Mouse (Mus musculus): Measurements from ENCODE around the gene Cyth3. TPM values are rescaled to one million over a fixed set of nuclear protein-coding genes. Genes with fewer than 3 reads are reported as not detected.

The Cyth3 gene
- polyA plus RNA-seq (2014; fragmentation: Nextera tagmentation; extraction: Ambion mirVana) = 62.8 and 64.5 TPM in 2 replicates

GRCm38 (mm10) chr5:143621893-143622622, at the start of gene Cyth3:
Gene Cyth3 (plus strand): TSS chr5:143622447.
- H3K36me3 ChIP-seq (ENCODE audit: control insufficient read depth, insufficient read depth, low read length) = no peaks in the 10 kb centered on the region
- DNase-seq (ENCODE audit: low spot score) = peak; percentile 97
- H3K4me3 ChIP-seq (ENCODE audit: low read depth, low read length) = peak within 1 kb of the TSS; percentile 91
- peak within 1 kb of the TSS; percentile 93 for H3K9ac ChIP-seq (ENCODE audit: low read depth, low read length)
- H3K4me1 ChIP-seq (replicated peaks; ENCODE audit: control insufficient read depth, insufficient read depth, low read length) = peaks cover 34% of the 10 kb centered on the region
- peak; percentile 84 for ATAC-seq (replicated peaks; ENCODE audit: low FRiP score)
- peak within 1 kb of the TSS; percentile 85 for H3K4me2 ChIP-seq
- WGBS = 7% methylated on average over 46 of the region's 46 CpGs
- H3K27ac ChIP-seq (ENCODE audit: low read depth, low read length) = peak within 1 kb of the TSS; percentile 88
- no peaks in the 10 kb centered on the region for H3K9me3 ChIP-seq (ENCODE audit: control insufficient read depth, low read length)
- H3K27me3 ChIP-seq (replicated peaks; ENCODE audit: control insufficient read depth, insufficient read depth, low read length) = no peaks in the 10 kb centered on the region

- Histone ChIP-seq H3K27ac (ENCODE audit: low read depth, low read length) (no peak overlapping the region), H3K4me3 (ENCODE audit: low read depth, low read length) (no peak overlapping the region), H3K4me1 (replicated peaks; ENCODE audit: control insufficient read depth, insufficient read depth, low read length) (no peaks in the 10 kb centered on the region), H3K9me3 (ENCODE audit: control insufficient read depth, low read length) (no peaks in the 10 kb centered on the region), H3K36me3 (ENCODE audit: control insufficient read depth, insufficient read depth, low read length) (no peaks in the 10 kb centered on the region), H3K27me3 (replicated peaks; ENCODE audit: control insufficient read depth, insufficient read depth, low read length) (no peaks in the 10 kb centered on the region), H3K9ac (ENCODE audit: low read depth, low read length) (no peak overlapping the region), H3K4me2 (no peak overlapping the region)
- ATAC-seq (replicated peaks; ENCODE audit: low FRiP score) (no peak), DNase-seq (ENCODE audit: low spot score) (no peak)
- WGBS = 85% methylated on average over 4 of the region's 4 CpGs
Measured at GRCm38 (mm10) chr5:143573067-143573466, 49.2 kb upstream of the Cyth3 start.

- H3K36me3 ChIP-seq (ENCODE audit: control insufficient read depth, insufficient read depth, low read length) = no peaks in the 10 kb centered on the region
- H3K9ac ChIP-seq (ENCODE audit: low read depth, low read length) = no peak overlapping the region
- H3K4me2 ChIP-seq = no peak overlapping the region
- no peak for DNase-seq (ENCODE audit: low spot score)
- H3K9me3 ChIP-seq (ENCODE audit: control insufficient read depth, low read length) = no peaks in the 10 kb centered on the region
- H3K27me3 ChIP-seq (replicated peaks; ENCODE audit: control insufficient read depth, insufficient read depth, low read length) = no peaks in the 10 kb centered on the region
- H3K27ac ChIP-seq (ENCODE audit: low read depth, low read length) = no peak overlapping the region
- no peak for ATAC-seq (replicated peaks; ENCODE audit: low FRiP score)
- H3K4me3 ChIP-seq (ENCODE audit: low read depth, low read length) = no peak overlapping the region
- H3K4me1 ChIP-seq (replicated peaks; ENCODE audit: control insufficient read depth, insufficient read depth, low read length) = no peaks in the 10 kb centered on the region
- WGBS = 75% methylated on average over 19 of the region's 19 CpGs
Measured at GRCm38 (mm10) chr5:143574261-143575178, 47.7 kb upstream of the Cyth3 start.

DNA sequence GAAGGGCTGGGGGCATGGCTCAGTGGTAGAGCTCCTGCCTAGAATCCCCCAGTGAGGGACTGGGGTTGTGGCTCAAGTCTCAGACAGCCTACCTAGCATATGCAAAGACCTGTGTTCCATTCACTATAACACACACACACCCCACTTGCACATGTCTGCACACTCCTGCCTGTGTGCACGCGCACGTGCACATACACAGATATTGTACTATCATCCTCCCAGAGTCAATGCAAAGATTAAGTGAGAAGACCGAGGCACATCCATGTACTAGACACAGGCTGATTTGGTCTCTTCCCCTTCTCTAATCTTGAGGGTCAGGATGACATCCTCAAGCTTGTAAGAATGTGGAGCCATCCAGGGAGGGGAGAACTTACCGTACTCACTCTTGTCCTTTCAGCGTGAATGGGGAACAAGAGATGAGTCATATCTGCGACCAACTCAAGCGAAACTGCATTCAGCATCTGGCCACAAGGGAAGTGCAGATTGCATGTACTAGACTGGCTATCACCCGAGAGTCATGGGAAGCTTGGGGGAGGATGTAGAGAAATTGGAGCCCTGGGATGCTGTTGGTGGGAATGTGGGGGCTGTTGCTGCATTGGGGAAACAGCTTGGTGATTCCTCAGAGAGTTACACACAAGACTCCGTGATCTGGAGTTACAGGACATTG, 42.6 kb upstream of the Cyth3 start:
- no peaks in the 10 kb centered on the region for H3K4me1 ChIP-seq (replicated peaks; ENCODE audit: control insufficient read depth, insufficient read depth, low read length)
- no peak overlapping the region for H3K9ac ChIP-seq (ENCODE audit: low read depth, low read length)
- DNase-seq (ENCODE audit: low spot score) = no peak
- no peaks in the 10 kb centered on the region for H3K36me3 ChIP-seq (ENCODE audit: control insufficient read depth, insufficient read depth, low read length)
- no peak overlapping the region for H3K27ac ChIP-seq (ENCODE audit: low read depth, low read length)
- no peaks in the 10 kb centered on the region for H3K27me3 ChIP-seq (replicated peaks; ENCODE audit: control insufficient read depth, insufficient read depth, low read length)
- no peak overlapping the region for H3K4me2 ChIP-seq
- H3K9me3 ChIP-seq (ENCODE audit: control insufficient read depth, low read length) = no peaks in the 10 kb centered on the region
- ATAC-seq (replicated peaks; ENCODE audit: low FRiP score) = no peak
- 57% methylated on average over 10 of the region's 10 CpGs for WGBS
- H3K4me3 ChIP-seq (ENCODE audit: low read depth, low read length) = no peak overlapping the region

- Histone ChIP-seq H3K9me3 (ENCODE audit: control insufficient read depth, low read length) (no peaks in the 10 kb centered on the region), H3K4me1 (replicated peaks; ENCODE audit: control insufficient read depth, insufficient read depth, low read length) (no peaks in the 10 kb centered on the region), H3K4me3 (ENCODE audit: low read depth, low read length) (no peak overlapping the region), H3K4me2 (no peak overlapping the region), H3K36me3 (ENCODE audit: control insufficient read depth, insufficient read depth, low read length) (no peaks in the 10 kb centered on the region), H3K27ac (ENCODE audit: low read depth, low read length) (no peak overlapping the region), H3K27me3 (replicated peaks; ENCODE audit: control insufficient read depth, insufficient read depth, low read length) (no peaks in the 10 kb centered on the region), H3K9ac (ENCODE audit: low read depth, low read length) (no peak overlapping the region)
- ATAC-seq (replicated peaks; ENCODE audit: low FRiP score) = no peak
- 89% methylated on average over 2 of the region's 2 CpGs for WGBS
- DNase-seq (ENCODE audit: low spot score) = no peak
Measured at GRCm38 (mm10) chr5:143580982-143581381, 41.3 kb upstream of the Cyth3 start.

GRCm38 (mm10) chr5:143581874-143582273, 40.4 kb upstream of the Cyth3 start:
- Histone ChIP-seq H3K4me3 (ENCODE audit: low read depth, low read length) (no peak overlapping the region), H3K9me3 (ENCODE audit: control insufficient read depth, low read length) (no peaks in the 10 kb centered on the region), H3K4me1 (replicated peaks; ENCODE audit: control insufficient read depth, insufficient read depth, low read length) (no peaks in the 10 kb centered on the region), H3K4me2 (no peak overlapping the region), H3K9ac (ENCODE audit: low read depth, low read length) (no peak overlapping the region), H3K27ac (ENCODE audit: low read depth, low read length) (no peak overlapping the region), H3K27me3 (replicated peaks; ENCODE audit: control insufficient read depth, insufficient read depth, low read length) (no peaks in the 10 kb centered on the region), H3K36me3 (ENCODE audit: control insufficient read depth, insufficient read depth, low read length) (no peaks in the 10 kb centered on the region)
- 81% methylated on average over 8 of the region's 8 CpGs for WGBS
- DNase-seq (ENCODE audit: low spot score) = no peak
- no peak for ATAC-seq (replicated peaks; ENCODE audit: low FRiP score)

DNA sequence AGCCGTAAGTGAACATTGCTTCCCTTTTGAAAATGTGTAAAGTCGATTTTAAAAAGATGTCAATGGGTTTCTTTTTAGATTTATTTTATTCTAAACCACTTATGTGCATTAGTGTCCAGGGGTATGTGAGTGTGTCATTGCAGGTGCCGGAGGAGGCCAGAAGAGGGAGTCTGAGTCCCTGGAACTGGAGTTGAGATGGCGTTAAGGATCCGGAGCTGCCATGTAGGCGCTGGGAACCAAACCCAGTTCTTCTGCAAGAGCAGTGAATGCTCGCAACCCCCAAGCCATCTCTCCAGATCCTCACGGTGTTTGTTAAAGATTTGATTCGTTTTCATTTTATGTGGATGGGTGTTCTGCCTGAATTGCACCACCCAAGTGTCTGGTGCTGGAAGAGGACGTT, 39.2 kb upstream of the Cyth3 start:
- no peaks in the 10 kb centered on the region for H3K27me3 ChIP-seq (replicated peaks; ENCODE audit: control insufficient read depth, insufficient read depth, low read length)
- no peak overlapping the region for H3K4me3 ChIP-seq (ENCODE audit: low read depth, low read length)
- no peaks in the 10 kb centered on the region for H3K9me3 ChIP-seq (ENCODE audit: control insufficient read depth, low read length)
- WGBS = 88% methylated on average over 10 of the region's 10 CpGs
- H3K27ac ChIP-seq (ENCODE audit: low read depth, low read length) = no peak overlapping the region
- H3K4me2 ChIP-seq = no peak overlapping the region
- H3K9ac ChIP-seq (ENCODE audit: low read depth, low read length) = no peak overlapping the region
- no peaks in the 10 kb centered on the region for H3K36me3 ChIP-seq (ENCODE audit: control insufficient read depth, insufficient read depth, low read length)
- no peak for DNase-seq (ENCODE audit: low spot score)
- ATAC-seq (replicated peaks; ENCODE audit: low FRiP score) = no peak
- no peaks in the 10 kb centered on the region for H3K4me1 ChIP-seq (replicated peaks; ENCODE audit: control insufficient read depth, insufficient read depth, low read length)

DNA sequence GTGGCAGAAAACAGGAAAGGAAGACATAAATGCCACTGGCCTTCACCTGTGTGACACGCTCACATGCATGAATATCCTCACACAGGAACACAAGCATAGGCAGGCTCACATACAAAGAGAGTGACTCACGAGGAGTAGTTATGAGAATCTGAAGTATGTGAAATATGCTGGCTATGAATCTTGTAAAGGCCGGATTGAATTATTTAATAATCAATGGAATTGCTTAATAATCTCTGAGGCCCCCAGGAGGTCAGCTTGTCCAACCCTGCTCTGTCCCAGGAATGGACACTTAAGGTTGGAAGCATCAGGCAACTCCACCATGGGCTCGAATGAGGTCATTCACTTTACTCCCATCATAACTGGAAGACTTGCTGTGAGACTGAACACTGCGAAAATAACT, 37.3 kb upstream of the Cyth3 start:
- no peak overlapping the region for H3K27ac ChIP-seq (ENCODE audit: low read depth, low read length)
- ATAC-seq (replicated peaks; ENCODE audit: low FRiP score) = no peak
- H3K4me1 ChIP-seq (replicated peaks; ENCODE audit: control insufficient read depth, insufficient read depth, low read length) = no peaks in the 10 kb centered on the region
- H3K9ac ChIP-seq (ENCODE audit: low read depth, low read length) = no peak overlapping the region
- H3K4me3 ChIP-seq (ENCODE audit: low read depth, low read length) = no peak overlapping the region
- no peaks in the 10 kb centered on the region for H3K27me3 ChIP-seq (replicated peaks; ENCODE audit: control insufficient read depth, insufficient read depth, low read length)
- no peaks in the 10 kb centered on the region for H3K36me3 ChIP-seq (ENCODE audit: control insufficient read depth, insufficient read depth, low read length)
- 88% methylated on average over 5 of the region's 5 CpGs for WGBS
- DNase-seq (ENCODE audit: low spot score) = no peak
- H3K4me2 ChIP-seq = no peak overlapping the region
- H3K9me3 ChIP-seq (ENCODE audit: control insufficient read depth, low read length) = no peaks in the 10 kb centered on the region

Measured in liver, embryonic 11.5 days (tissue).